Mouse (Mus musculus): ENCODE results near the gene Kmt2e.
"Not testable (repeated sequence)": the region's sequence is repeated elsewhere in the genome, so short reads cannot be mapped to it uniquely, and the experiment has no call there.

The Kmt2e gene

DNA sequence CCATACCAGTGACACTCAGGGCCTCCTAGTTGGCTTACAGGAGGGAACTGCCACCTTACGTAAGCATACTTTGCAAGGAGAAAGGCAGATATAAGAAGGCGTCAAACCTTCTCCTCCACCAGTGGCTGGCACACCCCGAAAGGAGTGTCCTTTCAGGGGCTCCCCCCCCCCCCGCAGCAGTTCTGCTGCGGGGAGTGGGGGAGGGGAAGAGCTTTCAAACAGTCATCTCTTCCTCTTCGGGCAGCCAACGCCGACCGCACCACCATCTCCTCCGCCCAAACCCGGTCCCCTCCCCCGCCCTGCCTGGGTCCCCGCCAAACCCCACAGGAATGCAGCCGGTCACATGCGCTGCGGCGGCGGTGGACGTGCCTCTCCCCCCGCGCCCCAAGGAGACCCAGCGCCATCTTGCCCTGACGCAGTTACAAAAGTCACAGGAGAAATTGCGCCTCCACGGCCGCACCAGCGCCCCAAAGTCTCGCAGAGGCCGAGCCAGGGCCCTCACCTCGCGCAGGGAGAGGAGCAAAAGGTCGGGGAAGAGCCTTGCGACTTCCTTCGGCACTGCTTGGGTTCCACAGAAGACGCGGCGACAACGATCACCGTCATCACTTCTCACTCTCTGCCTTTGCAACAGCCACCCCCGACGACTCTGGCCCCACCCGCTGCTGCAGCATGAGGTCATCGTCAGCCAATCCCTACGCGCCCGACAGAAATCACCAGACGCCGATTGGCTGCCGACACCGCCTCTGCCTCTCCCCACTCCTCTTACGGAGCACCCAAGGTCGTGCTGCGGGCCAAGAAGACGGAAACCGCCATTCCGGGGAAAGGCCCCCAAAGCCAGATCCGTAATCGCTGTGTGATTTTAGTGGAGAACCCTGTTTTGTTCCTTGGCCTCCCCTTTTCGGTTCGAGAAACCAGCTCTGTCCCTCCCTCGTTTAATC lies 1.3 kb upstream of the Kmt2e start:
- no peaks in the 10 kb centered on the region for H3K9me3 ChIP-seq (ENCODE audit: low read length)
- H3K36me3 ChIP-seq (ENCODE audit: insufficient read depth, low read length), result peaks cover 22% of the 10 kb centered on the region
- H3K4me1 ChIP-seq (replicated peaks; ENCODE audit: low read depth, low read length), result peaks cover 53% of the 10 kb centered on the region
- TF ChIP-seq NANOG (IDR thresholded peaks at IDR 0.05; ENCODE audit: borderline replicate concordance, low read length) (no peak), CTCF (conservative IDR thresholded peaks at IDR 0.05; ENCODE audit: low read length) (no peak), POU5F1 (IDR thresholded peaks at IDR 0.05; ENCODE audit: borderline replicate concordance, low read length) (no peak)
- peak overlapping the region; percentile 96 for H3K4me3 ChIP-seq (replicated peaks; ENCODE audit: low read length)
- no peaks in the 10 kb centered on the region for H3K27me3 ChIP-seq (ENCODE audit: insufficient read depth, low read length)

DNA sequence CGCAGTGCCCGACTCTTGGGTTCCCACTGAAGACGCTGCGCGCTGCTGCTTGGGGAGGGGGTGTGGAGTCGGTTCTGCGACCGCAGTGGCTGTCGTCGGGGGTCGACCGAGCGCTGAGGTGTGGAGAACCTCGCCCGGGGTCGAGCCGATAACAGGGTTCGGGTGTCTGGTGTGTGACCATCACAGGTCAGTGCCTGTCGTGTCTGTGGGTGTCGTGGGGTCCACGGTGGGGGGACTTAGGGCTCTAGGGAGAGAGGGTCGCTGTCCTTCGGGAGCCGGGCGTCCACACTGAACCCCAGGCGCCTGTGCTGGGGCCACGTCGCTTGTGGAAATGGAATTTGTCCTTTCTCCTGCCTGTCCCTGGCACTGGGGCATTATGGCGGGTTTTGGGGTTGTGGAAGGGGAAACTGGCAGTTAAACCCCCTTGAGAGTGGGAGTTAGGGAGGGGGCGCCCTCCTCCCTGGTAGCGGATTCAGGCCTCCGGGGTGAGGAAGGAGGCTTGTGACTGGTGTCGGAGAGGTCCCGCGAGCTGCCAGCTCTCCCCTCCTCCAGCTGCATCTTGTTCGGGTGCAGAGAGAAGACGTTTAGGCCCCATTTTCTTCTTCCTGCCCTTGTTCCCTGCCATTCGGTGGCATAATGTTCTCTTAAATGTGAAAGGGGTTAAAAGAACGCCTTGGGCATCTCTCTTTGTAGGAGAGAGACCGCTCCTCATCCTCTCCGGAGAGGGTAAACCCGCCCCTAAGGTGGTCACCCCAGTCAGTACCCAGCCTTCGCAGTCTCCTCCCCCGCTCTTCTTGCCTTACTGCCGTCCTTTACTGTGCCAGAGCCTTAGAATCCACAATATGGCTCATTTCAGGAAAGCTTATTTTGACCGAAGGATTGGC lies 599 bp downstream of the Kmt2e start:
- Histone ChIP-seq H3K9me3 (ENCODE audit: low read length) (no peaks in the 10 kb centered on the region), H3K36me3 (ENCODE audit: insufficient read depth, low read length) (peaks cover 9% of the 10 kb centered on the region), H3K4me3 (replicated peaks; ENCODE audit: low read length) (peak overlapping the region; percentile 96), H3K27me3 (ENCODE audit: insufficient read depth, low read length) (no peaks in the 10 kb centered on the region), H3K4me1 (replicated peaks; ENCODE audit: low read depth, low read length) (peaks cover 40% of the 10 kb centered on the region)
- TF ChIP-seq POU5F1 (IDR thresholded peaks at IDR 0.05; ENCODE audit: borderline replicate concordance, low read length) (no peak), NANOG (IDR thresholded peaks at IDR 0.05; ENCODE audit: borderline replicate concordance, low read length) (no peak), CTCF (conservative IDR thresholded peaks at IDR 0.05; ENCODE audit: low read length) (no peak)

DNA sequence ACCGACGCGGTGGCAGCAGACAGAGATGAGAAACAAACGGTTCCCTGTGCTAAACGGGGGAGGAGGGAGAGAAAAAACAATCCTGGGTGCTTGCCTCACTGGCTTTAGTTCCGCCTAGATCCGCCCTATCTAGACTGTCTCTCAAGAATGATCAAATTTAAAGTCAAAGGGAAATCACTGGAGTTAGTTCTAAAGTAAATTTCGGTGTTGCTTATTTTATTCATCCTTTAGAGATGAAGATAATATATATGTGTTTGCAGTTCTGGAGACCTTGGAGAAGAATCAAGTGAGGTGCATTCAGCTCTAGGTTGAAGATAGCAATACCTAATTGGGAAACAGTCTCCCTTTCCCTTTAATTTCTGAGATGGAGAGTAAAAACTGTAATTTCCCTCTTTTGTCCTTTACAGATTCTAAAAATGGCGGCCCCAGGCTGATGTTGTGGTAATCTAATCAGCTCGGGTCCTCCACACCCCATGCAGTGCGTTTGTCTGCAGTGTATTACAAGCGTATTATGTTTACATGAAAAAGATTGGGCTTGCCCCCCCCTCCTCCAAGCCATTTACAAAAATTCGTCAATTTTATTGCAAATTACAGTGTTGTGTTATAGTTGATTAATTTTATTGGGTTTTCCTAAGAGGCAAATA lies 1.4 kb downstream of the Kmt2e start:
- H3K36me3 ChIP-seq (ENCODE audit: insufficient read depth, low read length), result peaks cover 2% of the 10 kb centered on the region; the same call in 1 of the 2 replicates
- no peaks in the 10 kb centered on the region for H3K27me3 ChIP-seq (ENCODE audit: insufficient read depth, low read length)
- H3K9me3 ChIP-seq (ENCODE audit: low read length), result no peaks in the 10 kb centered on the region
- H3K4me1 ChIP-seq (replicated peaks; ENCODE audit: low read depth, low read length), result peaks cover 35% of the 10 kb centered on the region
- H3K4me3 ChIP-seq (replicated peaks; ENCODE audit: low read length), result peak overlapping the region; percentile 96
- TF ChIP-seq CTCF (conservative IDR thresholded peaks at IDR 0.05; ENCODE audit: low read length) (no peak), POU5F1 (IDR thresholded peaks at IDR 0.05; ENCODE audit: borderline replicate concordance, low read length) (no peak), NANOG (IDR thresholded peaks at IDR 0.05; ENCODE audit: borderline replicate concordance, low read length) (no peak)

DNA sequence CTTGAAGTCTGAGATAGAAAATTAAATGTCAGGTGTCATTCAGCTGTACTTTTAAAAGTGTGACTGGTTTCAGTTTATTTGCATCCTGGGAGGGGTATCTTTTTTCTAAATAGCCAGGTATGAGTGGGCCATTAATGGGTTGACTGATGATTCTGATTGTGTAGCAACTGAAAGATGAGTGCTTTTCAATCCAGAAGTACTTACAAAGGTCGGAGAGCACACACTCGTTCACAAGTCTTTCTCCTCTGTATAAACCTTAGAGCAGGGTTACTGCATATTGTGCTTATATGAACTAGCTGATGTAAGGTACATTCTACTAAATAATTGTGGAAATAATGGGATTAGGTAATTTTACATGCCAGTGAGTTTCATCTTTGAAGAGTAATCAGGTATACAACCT lies 2.5 kb downstream of the Kmt2e start:
- TF ChIP-seq NANOG (IDR thresholded peaks at IDR 0.05; ENCODE audit: borderline replicate concordance, low read length) (peak; percentile 28; the same call in 1 of the 2 replicates), POU5F1 (IDR thresholded peaks at IDR 0.05; ENCODE audit: borderline replicate concordance, low read length) (no peak), CTCF (conservative IDR thresholded peaks at IDR 0.05; ENCODE audit: low read length) (no peak)
- H3K4me1 ChIP-seq (replicated peaks; ENCODE audit: low read depth, low read length), result peaks cover 31% of the 10 kb centered on the region
- no peaks in the 10 kb centered on the region for H3K9me3 ChIP-seq (ENCODE audit: low read length)

DNA sequence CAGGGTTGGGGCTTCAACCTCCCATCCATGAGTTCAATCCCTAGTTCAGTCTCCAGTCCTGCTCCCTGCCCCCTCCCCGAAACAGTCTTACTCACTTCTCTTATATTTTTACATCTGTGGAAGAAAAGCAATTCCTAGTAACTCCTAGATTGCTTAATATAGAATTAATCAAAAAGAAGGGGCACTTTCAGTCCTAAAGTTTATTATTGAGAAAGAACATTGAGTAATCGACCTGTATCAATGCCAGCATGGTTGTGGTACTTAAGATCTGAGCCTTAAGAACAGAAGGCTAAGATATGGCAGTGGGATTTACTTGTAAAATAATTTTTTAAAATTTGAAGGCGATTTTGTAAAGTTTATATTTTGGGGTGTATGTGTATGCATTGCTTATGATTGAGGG lies 5.6 kb downstream of the Kmt2e start:
- TF ChIP-seq POU5F1 (IDR thresholded peaks at IDR 0.05; ENCODE audit: borderline replicate concordance, low read length) (no peak), NANOG (IDR thresholded peaks at IDR 0.05; ENCODE audit: borderline replicate concordance, low read length) (no peak), CTCF (conservative IDR thresholded peaks at IDR 0.05; ENCODE audit: low read length) (no peak)
- Histone ChIP-seq H3K36me3 (ENCODE audit: insufficient read depth, low read length) (no peaks in the 10 kb centered on the region), H3K4me3 (replicated peaks; ENCODE audit: low read length) (no peak overlapping the region), H3K27me3 (ENCODE audit: insufficient read depth, low read length) (no peaks in the 10 kb centered on the region), H3K9me3 (ENCODE audit: low read length) (no peaks in the 10 kb centered on the region), H3K4me1 (replicated peaks; ENCODE audit: low read depth, low read length) (peaks cover 33% of the 10 kb centered on the region)

More for the DNA sequence above, 2.5 kb downstream of the Kmt2e start:
- Histone ChIP-seq H3K36me3 (ENCODE audit: insufficient read depth, low read length) (no peaks in the 10 kb centered on the region; the same call in 1 of the 2 replicates), H3K4me3 (replicated peaks; ENCODE audit: low read length) (no peak overlapping the region), H3K27me3 (ENCODE audit: insufficient read depth, low read length) (no peaks in the 10 kb centered on the region)

DNA sequence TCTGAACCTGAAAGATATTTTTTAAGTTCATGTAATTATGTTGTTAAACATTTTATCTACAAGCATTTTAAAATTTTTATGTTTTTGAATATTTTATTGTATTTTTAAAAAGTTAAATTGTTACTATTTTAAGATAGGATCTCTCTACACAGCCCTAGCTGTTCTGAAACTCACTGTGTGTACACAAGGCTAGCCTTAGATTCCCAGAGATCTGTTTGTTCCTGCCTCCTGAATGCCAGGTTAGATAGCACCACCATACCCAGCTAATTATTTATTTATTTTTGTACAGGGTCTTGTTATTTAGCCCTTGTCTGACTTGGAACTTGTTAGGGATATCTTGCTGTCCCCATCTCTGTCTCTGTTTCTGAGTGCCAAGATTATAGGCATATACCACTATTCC lies 6.3 kb downstream of the Kmt2e start:
- Histone ChIP-seq H3K9me3 (ENCODE audit: low read length) (no peaks in the 10 kb centered on the region), H3K27me3 (ENCODE audit: insufficient read depth, low read length) (no peaks in the 10 kb centered on the region), H3K4me1 (replicated peaks; ENCODE audit: low read depth, low read length) (peaks cover 32% of the 10 kb centered on the region), H3K36me3 (ENCODE audit: insufficient read depth, low read length) (no peaks in the 10 kb centered on the region), H3K4me3 (replicated peaks; ENCODE audit: low read length) (no peak overlapping the region)
- no peak for TF ChIP-seq NANOG (IDR thresholded peaks at IDR 0.05; ENCODE audit: borderline replicate concordance, low read length)
- TF ChIP-seq CTCF (conservative IDR thresholded peaks at IDR 0.05; ENCODE audit: low read length), result no peak
- no peak for TF ChIP-seq POU5F1 (IDR thresholded peaks at IDR 0.05; ENCODE audit: borderline replicate concordance, low read length)

DNA sequence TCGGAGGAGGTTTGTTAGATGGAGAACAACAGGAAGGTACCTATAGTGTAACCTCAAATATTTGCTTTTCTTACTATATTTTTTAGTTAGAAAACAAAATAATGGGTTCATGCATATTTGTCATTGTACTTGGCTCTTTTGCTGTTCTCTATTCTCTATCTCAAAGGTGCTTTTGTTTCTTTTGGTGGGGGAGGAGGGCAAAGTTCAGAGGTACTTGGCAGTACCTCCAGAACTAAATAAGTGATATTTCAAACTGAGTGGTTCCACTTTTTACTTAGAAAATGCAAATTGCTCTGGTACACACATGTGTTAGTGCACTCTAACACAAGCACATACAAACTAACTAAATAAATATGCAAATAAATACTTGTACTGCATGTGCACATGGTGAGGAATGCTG lies 7.7 kb downstream of the Kmt2e start:
- Histone ChIP-seq H3K9me3 (ENCODE audit: low read length) (no peaks in the 10 kb centered on the region), H3K4me1 (replicated peaks; ENCODE audit: low read depth, low read length) (peaks cover 19% of the 10 kb centered on the region), H3K4me3 (replicated peaks; ENCODE audit: low read length) (no peak overlapping the region), H3K36me3 (ENCODE audit: insufficient read depth, low read length) (no peaks in the 10 kb centered on the region), H3K27me3 (ENCODE audit: insufficient read depth, low read length) (no peaks in the 10 kb centered on the region)
- no peak for TF ChIP-seq POU5F1 (IDR thresholded peaks at IDR 0.05; ENCODE audit: borderline replicate concordance, low read length)
- TF ChIP-seq CTCF (conservative IDR thresholded peaks at IDR 0.05; ENCODE audit: low read length), result no peak
- no peak for TF ChIP-seq NANOG (IDR thresholded peaks at IDR 0.05; ENCODE audit: borderline replicate concordance, low read length)

DNA sequence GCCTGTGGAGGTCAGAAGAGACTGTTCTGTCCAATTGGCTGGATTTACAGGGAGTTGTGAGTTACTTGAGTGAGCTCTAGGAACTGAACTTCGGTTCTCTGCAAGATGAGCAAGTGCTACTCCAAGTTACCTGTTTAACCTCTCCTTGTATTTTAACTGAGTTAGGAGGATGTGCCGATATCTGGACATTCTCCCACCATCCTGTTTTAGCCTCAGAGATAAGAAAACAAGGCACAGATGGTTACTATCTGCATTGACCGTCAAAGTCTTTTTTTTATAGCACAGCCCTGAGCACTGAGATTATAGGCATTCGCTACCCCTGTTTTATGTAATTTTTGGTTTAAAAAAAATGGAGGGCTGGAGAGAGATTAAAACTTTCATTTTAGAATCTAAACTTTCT lies 10.2 kb downstream of the Kmt2e start:
- TF ChIP-seq NANOG (IDR thresholded peaks at IDR 0.05; ENCODE audit: borderline replicate concordance, low read length), result no peak
- TF ChIP-seq CTCF (conservative IDR thresholded peaks at IDR 0.05; ENCODE audit: low read length), result no peak
- TF ChIP-seq POU5F1 (IDR thresholded peaks at IDR 0.05; ENCODE audit: borderline replicate concordance, low read length), result no peak
- Histone ChIP-seq H3K9me3 (ENCODE audit: low read length) (no peaks in the 10 kb centered on the region), H3K4me1 (replicated peaks; ENCODE audit: low read depth, low read length) (peaks cover 19% of the 10 kb centered on the region), H3K4me3 (replicated peaks; ENCODE audit: low read length) (no peak overlapping the region), H3K36me3 (ENCODE audit: insufficient read depth, low read length) (no peaks in the 10 kb centered on the region), H3K27me3 (ENCODE audit: insufficient read depth, low read length) (no peaks in the 10 kb centered on the region)

DNA sequence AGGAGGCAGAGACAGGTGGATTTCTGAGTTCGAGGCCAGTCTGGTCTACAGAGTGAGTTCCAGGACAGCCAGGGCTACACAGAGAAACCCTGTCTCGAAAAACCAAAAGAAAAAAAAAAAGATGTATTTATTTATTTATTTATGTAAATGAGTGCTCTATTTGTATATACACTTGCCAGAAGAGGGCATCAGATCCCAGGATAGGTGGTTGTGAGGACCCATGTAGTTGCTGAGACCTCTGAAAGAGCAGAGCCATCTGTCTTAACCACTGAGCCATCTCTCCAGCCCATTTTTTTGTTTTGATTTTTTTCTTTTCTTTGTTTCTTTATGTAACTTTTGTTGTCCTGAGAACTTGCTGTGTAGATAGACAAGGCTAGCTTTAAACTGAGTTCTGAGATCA lies 19.3 kb downstream of the Kmt2e start:
- H3K27me3 ChIP-seq (ENCODE audit: insufficient read depth, low read length); H3K9me3 ChIP-seq (ENCODE audit: low read length); H3K4me3 ChIP-seq (replicated peaks; ENCODE audit: low read length); H3K4me1 ChIP-seq (replicated peaks; ENCODE audit: low read depth, low read length): not testable (repeated sequence)
- peaks cover 17% of the 10 kb centered on the region for H3K36me3 ChIP-seq (ENCODE audit: insufficient read depth, low read length)
